Mouse (Mus musculus): Measurements from ENCODE around the gene Abat.

Gene Abat

GRCm38 (mm10) chr16:8638131-8638530, 124.9 kb downstream of the Abat start:
- no peak for DNase-seq

GRCm38 (mm10) chr16:8639466-8640191, 126.4 kb downstream of the Abat start:
- no peak for DNase-seq

GRCm38 (mm10) chr16:8643855-8644254, 130.6 kb downstream of the Abat start:
- DNase-seq: peak; percentile 34

DNA sequence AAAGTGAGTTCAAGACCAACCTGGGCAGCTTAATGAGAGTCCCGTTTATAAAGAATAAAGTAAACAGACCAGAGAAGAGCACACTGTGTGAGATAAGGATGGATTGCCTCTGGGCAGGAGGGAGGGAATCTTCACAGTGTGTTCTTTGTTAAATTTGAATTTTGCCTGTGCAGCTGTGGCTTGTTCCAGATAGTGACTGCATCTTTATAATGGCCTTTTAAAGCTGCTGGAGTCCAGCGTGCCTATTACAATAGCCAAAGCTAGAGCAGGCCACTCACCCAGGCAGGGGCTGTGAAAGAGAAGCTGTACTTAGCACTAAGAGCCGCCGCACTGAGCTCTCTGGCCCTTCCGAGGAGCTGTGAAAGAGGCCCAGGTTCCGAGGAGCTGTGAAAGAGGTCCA, 132.3 kb downstream of the Abat start:
- no peak for DNase-seq

DNA sequence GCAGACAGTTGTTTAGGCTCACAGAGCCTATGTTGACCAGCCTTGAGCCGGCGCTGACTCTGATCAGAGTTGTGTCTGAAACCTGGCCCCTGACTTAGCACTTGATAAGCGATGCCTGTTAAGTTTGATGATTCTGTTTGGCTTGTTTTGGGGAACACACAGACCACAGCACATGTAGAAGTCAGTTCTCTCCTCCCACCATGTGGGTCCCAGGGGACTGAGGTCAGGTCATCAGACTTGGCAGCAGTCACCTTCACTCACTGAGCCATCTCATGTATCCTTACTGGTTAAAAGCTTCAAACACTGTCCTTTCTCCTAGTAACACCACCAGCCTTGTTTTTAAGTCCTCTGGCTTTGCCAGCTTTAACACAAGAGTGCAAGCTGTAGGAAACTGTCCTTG, 136.8 kb downstream of the Abat start:
- DNase-seq: no peak

DNA sequence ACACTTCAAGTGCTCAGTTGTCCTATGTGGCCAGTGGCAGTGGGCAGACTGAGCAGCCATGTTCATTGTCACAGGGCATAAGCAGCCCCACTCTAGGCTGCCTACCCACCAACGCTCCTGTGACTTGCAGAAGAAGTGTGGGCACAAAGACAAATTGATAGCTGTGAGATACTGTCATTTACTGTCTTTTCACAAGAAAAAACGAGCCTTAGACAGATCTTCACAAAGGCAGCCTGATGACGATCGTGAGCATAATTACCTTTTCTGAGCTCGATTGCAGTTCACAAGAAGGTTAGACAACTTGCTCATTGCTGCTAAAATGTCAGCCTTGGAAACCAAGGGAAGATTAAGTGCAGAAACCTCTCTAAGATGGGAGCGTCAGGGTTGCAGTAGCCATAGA, 141.9 kb downstream of the Abat start:
- DNase-seq: no peak

GRCm38 (mm10) chr16:8655599-8655998, 142.4 kb downstream of the Abat start:
- no peak for DNase-seq

GRCm38 (mm10) chr16:8656256-8656655, 143.0 kb downstream of the Abat start:
- no peak for DNase-seq

DNA sequence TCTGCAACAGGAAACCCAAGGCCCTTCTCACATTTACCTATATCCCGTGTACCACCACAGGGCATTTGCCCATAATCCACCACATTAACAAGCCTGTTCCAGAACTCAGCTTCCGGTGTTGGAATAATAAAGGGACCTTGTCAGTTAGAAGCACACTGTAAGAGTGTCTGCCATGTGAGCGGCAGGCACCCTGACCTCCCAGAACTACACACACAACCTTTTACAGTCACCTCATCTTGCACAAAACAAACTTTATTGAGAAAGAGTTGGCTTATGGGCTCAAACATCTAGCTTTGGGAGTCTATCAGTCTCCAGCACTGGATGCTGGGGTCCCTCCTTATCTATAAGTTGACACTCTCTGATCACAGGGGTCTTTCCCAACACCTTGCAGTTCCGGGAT, 145.1 kb downstream of the Abat start:
- no peak for DNase-seq

DNA sequence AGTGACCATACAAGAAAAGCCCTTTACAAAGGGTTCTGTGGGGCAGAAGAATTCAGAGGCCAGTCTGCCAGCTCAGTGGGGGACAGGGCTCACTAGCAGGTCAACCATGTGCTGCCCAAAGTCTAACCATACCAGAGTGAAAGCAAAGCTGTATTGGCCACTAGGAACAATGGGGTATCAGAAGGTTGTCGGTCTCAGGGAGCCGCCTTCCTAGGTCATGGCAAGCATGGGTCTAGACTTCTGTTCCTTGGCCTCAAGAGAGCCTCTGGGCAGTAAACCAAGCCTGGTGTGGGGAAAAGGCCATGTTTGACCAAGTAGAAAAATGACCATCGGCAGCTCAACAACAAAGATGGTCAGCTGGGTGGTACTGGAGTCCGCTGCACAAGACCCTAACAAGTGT, 145.5 kb downstream of the Abat start:
- peak; percentile 42 for DNase-seq

DNA sequence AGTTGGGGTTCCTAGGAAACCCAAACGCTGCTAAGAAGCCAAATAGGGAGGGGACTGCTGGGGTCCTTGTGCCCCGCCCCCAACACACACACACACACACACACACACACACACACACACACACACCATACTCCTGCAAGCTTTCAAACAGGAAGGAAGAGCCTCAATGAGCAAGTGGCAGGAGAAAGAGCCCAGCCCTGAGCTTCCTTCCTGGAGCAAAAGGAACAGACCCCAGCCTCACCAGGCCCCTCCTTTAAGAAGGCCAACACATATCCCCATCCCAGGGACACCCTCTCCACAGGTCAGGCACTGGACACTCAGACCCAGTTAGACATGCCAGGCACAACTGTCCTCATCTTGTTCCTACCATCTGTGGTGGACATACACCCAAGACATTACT, 149.8 kb downstream of the Abat start:
- no peak for DNase-seq

GRCm38 (mm10) chr16:8663606-8664539, 150.6 kb downstream of the Abat start:
- peak; percentile 53 for DNase-seq

DNA sequence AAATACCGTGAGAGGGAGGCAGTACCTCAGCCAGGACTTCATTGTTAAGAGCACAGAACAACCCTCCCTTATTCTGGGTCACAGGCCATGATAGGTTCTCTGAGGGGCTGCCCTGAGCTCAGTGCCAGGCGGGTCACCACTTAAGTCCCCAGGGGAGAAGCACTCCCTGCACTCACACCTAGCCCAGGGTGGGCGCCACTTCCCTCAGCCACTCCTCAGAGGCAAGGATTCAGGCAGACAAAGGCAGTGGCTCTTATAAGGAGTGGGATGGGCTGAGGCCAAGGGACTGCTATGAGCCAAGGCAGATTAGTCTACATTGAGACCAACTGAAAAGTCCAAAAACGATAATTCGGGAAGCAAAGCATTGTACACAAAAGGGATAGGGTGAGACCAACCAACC, 152.1 kb downstream of the Abat start:
- DNase-seq: no peak

GRCm38 (mm10) chr16:8666452-8666851, 153.2 kb downstream of the Abat start:
- peak; percentile 69 for DNase-seq

DNA sequence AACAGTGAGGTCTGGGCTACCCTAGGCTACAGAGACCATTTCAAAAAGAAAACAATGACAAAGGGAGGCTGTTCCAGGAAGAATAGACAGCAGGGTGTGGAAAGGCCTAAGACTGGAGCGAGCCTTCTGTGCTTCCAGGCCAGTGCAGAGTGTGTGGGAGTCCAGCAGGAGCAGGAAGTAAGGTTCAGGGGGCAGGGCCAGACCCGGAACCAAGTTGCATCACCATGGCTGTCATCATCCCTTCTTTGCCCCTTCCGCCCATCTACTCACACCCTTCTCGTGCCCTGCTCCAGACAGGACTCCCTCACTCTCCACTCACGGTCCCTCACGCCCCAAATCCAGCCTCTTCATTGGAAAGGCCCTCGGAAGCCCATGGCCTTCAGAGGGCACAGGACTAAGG, 154.0 kb downstream of the Abat start:
- DNase-seq: no peak

GRCm38 (mm10) chr16:8667814-8668213, 154.6 kb downstream of the Abat start:
- DNase-seq: no peak

DNA sequence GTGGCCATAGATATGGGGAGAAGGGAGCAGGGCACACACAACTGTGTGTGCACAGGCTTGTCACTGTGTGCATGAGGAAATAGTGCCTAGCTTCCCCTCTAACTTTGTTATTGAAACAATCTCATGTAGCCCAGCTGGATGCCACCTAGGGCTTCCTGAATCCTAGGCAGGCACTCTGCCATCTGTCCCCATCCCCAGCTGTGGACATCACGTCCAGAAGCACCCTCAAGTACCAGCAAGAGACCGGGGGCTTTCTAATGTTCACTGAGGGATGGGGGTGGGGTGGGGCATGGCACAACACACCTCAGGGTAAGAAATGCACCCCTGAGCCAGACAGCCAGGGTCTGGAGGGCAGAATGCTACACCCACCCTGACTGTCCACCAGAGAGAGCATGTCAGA, 155.2 kb downstream of the Abat start:
- DNase-seq: no peak

DNA sequence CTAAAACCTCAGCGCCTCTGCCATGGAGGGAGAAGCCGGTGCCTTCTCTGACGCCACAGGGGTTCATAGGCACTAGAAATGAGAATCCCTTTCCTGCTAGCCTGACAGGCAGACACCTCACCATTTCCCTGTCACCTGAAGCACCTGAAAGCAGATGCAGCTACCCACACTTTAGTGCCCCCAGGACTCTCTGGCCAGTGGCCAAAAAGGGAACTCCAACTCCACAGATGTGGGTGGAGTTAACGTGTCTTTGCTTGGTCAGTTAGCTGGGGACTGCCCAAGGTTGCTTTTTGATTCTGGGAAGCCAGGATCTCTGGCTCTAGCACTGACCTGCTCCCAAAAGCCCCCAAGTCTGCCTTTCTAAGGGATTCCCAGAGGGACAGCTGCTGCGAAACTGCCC, 156.2 kb downstream of the Abat start:
- DNase-seq: no peak

GRCm38 (mm10) chr16:8670041-8671035, 157.1 kb downstream of the Abat start:
- DNase-seq: no peak

Measured in kidney, adult 11 months (tissue).